Mouse (Mus musculus): ENCODE measurements around the gene Tgif1.

Gene Tgif1

GRCm38 (mm10) chr17:70866029-70866428 lies 12.7 kb upstream of the Tgif1 start:
- DNase-seq = no peak

GRCm38 (mm10) chr17:70865060-70865604 lies 11.8 kb upstream of the Tgif1 start:
- no peak for DNase-seq

- DNase-seq = no peak
Measured at GRCm38 (mm10) chr17:70864645-70865044, 11.3 kb upstream of the Tgif1 start.

GRCm38 (mm10) chr17:70864117-70864516 lies 10.8 kb upstream of the Tgif1 start:
- no peak for DNase-seq

- DNase-seq = no peak
Measured at GRCm38 (mm10) chr17:70858814-70859213, 5.5 kb upstream of the Tgif1 start.

- no peak for DNase-seq
Measured at GRCm38 (mm10) chr17:70856871-70857415, 3.6 kb upstream of the Tgif1 start.

GRCm38 (mm10) chr17:70854021-70854420 lies 675 bp upstream of the Tgif1 start:
- no peak for DNase-seq

GRCm38 (mm10) chr17:70852686-70853386 lies 510 bp downstream of the Tgif1 start:
- peak; percentile 92 to 95 for DNase-seq

GRCm38 (mm10) chr17:70852011-70852685 lies 1.2 kb downstream of the Tgif1 start:
- peak; percentile 71 to 72 for DNase-seq

GRCm38 (mm10) chr17:70850996-70851991 lies 2.1 kb downstream of the Tgif1 start:
- DNase-seq = peak; percentile 90 to 93

- peak; percentile 68 to 69 for DNase-seq
Measured at GRCm38 (mm10) chr17:70850233-70850995, 2.9 kb downstream of the Tgif1 start.

GRCm38 (mm10) chr17:70849399-70850232 lies 3.7 kb downstream of the Tgif1 start:
- peak; percentile 91 to 94 for DNase-seq

- peak; percentile 64 to 66 for DNase-seq
Measured at GRCm38 (mm10) chr17:70848511-70849398, 4.6 kb downstream of the Tgif1 start.

- peak in 1 of 2 experiments; percentile 34 for DNase-seq
Measured at GRCm38 (mm10) chr17:70847751-70848510, 5.4 kb downstream of the Tgif1 start.

- DNase-seq = peak; percentile 53 to 78
Measured at GRCm38 (mm10) chr17:70847086-70847485, 6.3 kb downstream of the Tgif1 start.

GRCm38 (mm10) chr17:70846111-70846644 lies 7.2 kb downstream of the Tgif1 start:
- no peak for DNase-seq

GRCm38 (mm10) chr17:70845543-70845942 lies 7.8 kb downstream of the Tgif1 start:
- DNase-seq = peak in 1 of 2 experiments; percentile 45

- DNase-seq = peak in 1 of 2 experiments; percentile 19
Measured at GRCm38 (mm10) chr17:70844971-70845370, 8.4 kb downstream of the Tgif1 start.
